Mouse (Mus musculus) induced T-regulatory cell, adult 2 months (primary cell): Measurements from ENCODE around the gene Mrpl35.
"Not testable (repeated sequence)": the region's sequence is repeated elsewhere in the genome, so short reads cannot be mapped to it uniquely, and the experiment has no call there.

Experiments used
- DNase-seq: peaks from one replicate; pipeline ENCODE4 v3.0.0-alpha.2; 2012; ENCODE audit warnings: low read depth

The Mrpl35 gene

GRCm38 (mm10) chr6:71826869-71827268, at the start of gene Mrpl35:
Gene Mrpl35, minus strand, starts transcription at chr6:71826969.
- no peak for DNase-seq

DNA sequence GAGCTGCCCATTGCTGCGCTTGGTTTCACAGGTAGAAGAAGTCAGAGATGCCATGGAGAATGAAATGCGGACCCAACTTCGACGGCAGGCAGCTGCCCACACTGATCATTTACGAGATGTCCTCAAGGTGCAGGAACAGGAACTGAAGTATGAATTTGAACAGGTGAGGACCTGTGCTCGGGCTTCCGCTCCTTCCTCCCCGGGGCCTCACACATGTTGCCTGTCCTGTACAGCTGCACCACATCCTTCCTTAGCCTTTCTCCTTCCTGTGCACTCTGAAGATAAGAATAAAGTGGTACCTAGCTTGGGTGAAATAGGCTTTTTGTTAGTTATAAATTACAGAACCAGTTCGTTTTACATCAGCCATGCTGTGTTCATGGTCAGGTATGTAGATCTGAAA, 44.6 kb upstream of the Mrpl35 start:
- peak; percentile 15 for DNase-seq

DNA sequence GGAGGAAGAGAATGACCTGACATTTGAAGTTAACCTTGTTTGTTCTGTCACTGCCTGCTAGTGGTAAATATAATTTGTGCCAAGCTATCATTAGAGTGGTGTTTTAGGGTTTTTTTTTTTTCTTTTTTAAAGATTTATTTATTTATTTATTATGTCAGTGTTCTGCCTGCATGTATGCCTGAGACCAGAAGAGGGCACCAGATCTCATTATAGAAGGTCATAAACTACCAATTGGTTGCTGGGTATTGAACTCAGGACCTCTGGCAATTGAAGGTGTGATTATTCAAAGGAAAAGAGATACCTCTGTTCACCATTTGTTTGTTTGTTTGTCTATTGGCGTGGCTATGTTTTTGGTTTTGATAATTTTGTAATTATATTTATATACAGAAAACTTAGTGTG, 42.0 kb upstream of the Mrpl35 start:
- peak; percentile 69 for DNase-seq

DNA sequence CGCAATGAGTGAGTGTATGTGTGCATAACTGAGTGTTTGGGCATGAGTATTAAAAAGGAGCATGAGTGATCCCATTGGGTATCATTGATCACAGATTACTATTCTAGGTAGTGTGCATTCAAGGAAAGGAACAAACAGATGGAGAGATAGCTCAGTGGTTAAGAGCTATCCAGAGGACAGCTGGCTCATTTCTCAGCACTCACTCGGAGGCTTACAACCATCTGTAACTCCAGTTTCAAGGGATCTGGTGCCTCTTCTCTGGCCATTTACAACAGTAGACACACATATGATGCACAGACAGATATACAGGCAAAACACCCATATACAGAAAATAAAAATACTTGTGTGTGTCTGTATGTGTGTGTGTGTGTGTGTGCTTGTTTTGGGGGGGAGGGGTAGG, 41.0 kb upstream of the Mrpl35 start:
- DNase-seq, result no peak

DNA sequence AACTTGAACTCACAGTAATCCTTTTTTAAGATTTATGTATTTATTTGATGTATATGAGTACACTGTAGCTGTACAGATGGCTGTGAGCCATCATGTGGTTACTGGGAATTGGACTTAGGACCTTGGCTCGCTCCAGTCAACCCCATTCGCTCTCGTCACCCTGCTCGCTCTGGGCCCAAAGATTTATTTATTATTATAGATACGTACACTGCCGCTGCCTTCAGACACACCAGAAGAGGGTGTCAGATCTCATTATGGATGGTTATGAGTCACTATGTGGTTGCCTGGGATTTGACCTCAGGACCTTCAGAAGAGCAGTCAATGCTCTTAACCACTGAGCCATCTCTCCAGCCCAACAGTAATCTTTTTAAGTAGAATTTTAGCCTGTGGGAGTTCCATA, 20.1 kb upstream of the Mrpl35 start:
- DNase-seq, result not testable (repeated sequence)

- DNase-seq, result no peak
Observed at GRCm38 (mm10) chr6:71840597-71841290, 14.0 kb upstream of the Mrpl35 start.

DNA sequence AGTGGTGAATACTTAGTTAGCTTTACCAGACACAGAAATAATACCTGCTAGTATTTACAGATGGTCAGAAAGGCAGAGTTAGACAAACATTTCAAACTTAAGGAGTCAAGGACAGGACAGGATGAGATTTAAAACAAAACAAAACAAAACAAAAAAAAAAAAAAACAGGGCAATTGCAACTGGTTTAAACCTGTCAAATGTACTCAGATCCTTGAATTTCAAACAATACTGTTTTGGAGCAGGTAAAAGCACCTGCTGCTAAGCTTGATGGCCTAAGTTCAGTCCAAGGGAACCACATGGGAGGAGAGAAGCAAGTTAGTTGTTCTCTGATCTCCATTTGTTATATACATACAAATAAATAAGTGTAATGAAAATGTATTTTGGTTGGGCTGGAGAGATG, 13.0 kb upstream of the Mrpl35 start:
- DNase-seq, result no peak

DNA sequence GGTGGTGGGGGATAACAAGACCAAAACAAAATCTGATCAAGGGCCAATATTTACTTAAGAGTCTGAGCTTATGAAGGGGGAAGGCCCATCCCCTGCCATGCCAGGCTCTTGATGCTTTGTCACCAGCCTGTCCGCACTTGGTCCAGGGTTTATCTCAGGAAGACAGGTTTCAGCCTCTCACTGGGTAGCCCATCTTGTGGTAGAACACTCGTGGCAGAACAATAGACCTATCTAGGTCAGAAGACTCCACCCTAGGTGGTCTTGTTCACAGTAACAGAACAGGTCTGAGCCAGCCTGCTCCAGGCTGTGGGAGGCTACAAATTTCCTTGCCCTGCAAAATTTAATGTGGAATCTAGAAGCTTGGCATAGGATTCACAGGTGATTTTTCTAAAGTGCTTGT, 10.0 kb upstream of the Mrpl35 start:
- no peak for DNase-seq

DNA sequence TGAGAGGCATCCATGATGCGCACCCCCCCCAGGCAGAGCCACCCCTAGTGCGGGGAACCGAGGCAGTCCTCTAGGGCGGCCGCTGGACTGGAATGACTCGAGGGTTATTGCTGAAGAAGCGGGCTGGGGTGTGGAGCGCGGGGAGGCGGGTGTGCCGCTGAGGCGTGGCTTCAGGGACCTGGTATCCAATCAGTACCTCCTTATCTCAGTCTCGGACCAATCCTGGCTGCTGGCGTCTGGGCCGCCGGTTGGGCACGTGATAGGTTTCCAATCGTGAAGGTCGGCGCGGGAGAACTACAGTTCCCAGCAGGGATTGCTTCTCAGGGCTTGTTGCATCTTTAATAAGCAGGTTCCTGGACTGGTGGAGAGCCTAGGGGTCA, 4.8 kb upstream of the Mrpl35 start:
- peak; percentile 96 for DNase-seq

DNA sequence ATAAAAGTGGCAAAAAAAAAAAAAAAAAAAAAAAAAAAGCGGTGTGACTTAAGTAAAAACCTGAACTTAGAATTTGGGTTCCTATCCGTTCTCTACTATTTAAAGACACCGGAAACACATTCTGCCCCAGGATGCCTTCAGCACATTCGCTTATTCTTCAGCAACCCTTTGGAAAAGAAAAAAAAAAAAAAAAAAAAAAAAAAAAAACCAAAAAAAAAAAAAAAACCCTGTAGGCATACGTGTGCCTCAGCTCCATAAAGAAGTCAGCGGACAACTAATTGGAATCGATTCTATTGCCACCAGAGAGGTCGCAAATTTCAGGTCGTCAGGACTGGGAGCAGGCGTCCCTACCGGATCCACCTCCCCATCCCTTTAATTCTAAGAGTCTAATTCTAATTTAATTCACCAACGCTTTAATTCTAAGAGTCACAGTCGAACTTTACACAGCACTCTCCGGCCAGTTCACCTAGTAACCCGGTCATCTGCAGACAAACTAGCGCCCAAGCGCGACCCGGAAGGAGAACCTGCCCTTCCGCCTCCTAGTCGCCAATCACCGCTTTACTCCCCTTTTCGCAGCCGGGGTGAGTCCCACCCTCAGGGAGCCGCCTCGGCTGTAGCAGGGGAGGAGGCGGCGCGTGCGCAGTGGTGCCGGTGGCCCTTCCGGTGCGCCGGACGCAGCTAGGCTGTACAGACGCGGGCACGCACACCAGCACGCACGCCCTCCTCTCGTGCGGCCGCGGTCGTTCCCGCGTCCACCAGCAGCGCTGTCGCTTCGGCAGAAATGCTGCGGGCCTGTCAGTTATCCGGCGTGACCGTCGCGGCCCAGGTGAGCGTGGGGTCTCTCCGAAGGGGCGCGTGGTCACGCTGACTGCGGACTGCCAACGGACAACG, 4.2 kb upstream of the Mrpl35 start, which contains the start of gene Immt:
Gene Immt (plus strand): TSS at position 642 of the 891 bp plus-strand sequence.
- peak; percentile 97 for DNase-seq

GRCm38 (mm10) chr6:71829768-71830167, 3.0 kb upstream of the Mrpl35 start:
- no peak for DNase-seq

GRCm38 (mm10) chr6:71823961-71824360, 2.8 kb downstream of the Mrpl35 start:
- DNase-seq, result no peak

DNA sequence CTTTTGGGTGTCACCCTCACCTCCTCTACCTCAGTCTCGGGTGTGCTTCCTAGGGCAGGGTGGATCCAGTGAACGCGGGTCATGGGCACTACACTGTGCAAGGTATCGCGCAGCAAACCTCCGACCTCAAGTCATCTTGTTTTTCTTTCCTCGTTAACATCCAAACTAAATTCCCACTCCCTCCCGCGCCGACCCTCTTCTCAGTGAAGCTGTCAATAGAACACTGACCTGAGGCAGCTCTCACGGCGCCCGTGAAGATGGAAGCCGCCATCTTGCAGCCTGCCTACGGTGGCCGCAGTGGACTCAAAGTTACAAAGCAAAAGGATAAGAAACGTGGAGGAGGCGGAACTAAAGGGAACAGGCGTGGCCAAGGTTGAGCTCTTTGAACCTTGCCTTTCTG, 3.3 kb downstream of the Mrpl35 start:
- peak; percentile 94 for DNase-seq

DNA sequence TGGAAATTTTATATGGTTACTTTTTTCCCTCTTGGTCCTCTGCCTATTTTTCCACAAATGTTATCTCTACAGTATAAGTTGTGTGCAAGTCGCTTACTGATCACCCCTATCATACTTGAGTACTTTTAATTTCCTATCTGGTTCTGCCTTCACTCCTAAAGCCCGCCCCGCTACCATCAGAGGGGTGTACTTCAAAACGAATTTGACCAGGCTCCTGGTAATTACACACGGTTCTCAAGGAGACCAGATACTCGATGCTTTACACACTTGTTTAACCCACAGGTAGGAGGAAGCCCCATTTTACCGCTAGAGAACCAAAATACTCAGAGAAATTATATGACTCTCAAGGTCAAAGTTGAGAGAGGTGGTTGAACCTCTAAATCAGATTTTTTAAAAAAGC, 3.7 kb downstream of the Mrpl35 start:
- DNase-seq, result no peak

- DNase-seq, result no peak
Observed at GRCm38 (mm10) chr6:71819764-71820292, 6.9 kb downstream of the Mrpl35 start.

GRCm38 (mm10) chr6:71812820-71813219, 13.9 kb downstream of the Mrpl35 start:
- DNase-seq, result no peak

DNA sequence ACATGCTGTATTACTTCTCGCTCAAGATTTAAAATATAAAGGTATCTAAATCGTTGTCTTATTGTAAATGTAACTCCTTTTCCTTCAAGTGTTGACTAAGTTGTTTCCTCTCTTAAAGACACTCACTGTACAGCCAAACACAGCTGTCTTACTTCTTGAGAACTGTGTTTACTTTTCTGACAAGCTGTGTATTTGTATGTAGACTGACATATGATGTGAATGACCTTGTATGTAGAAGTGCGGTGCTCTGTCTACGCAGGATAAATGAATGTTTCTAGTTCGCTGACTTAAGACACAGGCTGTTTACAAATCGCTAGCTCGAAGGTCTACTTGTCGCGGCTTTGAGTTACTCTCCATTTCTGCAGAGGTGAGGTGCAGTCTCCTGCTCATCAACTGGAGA, 16.9 kb downstream of the Mrpl35 start:
- no peak for DNase-seq

DNA sequence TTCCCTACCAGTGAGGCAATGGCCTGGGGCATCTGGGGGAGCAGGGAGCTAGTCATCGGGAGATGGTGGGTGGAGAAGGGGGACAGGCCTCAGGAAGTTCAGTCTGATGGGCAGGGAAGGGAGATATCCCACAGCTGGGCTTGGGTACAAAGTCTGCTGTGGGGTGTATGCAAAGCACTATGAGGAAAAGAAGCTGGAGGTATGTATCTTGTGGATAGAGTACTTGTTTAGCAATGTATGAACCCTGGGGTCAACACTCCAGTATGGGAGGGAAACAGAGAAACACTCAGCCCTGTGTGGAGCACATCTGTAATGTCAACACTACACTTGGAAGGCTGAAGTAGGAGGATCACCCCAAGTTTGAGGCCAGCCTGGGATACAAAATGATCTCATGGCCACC, 20.1 kb downstream of the Mrpl35 start:
- no peak for DNase-seq

DNA sequence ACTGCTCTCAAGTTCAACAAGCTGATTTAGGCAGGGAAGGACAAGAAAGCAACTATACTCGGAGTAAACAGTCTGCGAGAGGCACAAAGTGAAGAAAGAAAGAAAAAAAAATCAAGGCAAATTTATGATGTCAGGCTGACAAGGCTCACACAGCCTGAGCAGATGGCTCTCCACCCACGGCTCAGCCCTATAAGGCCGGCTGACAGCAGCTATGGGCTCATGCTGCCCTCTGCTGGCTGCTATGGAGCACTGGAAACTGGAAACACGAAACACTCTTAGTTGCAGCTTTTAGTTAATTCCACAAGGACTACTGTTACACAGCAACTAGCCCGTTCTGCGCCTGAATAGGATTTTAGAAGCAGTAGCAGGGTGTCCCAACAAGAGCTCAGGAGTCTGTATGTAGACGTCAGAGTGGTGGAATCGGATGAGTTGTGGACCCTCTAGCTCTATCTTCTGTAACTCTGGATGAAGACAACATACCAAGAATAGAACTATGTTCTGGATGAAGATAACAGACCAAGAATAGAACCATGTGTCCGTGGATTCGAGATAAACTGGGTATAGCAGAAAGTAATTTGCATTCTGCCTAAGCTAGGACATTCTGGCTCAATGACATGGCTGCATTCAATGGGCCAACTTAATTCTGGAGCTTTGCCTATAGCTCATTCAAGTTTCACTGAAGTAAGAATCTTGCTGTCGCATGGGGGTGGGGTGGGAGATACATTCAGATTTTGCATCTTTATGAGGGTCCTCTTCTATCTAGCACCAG, 22.5 kb downstream of the Mrpl35 start:
- peak; percentile 78 for DNase-seq

DNA sequence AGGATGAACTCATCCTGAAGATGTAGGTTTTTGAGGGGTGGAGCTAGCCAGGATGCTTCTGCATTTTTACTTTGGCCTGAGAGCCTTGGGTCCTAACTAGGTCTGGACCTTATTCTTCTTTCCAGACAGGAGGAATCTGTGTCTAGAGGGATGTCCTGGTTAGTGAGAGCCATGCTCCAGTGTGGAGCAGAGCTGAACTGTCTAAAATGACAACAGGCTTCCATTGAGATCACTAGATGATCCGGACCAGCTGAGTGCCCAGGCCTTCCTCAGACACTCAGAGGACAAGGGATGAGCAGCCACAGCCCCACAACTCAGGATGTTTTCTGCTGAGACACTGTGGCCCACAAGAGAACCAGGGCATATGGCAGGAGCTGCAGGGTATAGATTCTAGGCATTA, 23.2 kb downstream of the Mrpl35 start:
- no peak for DNase-seq

DNA sequence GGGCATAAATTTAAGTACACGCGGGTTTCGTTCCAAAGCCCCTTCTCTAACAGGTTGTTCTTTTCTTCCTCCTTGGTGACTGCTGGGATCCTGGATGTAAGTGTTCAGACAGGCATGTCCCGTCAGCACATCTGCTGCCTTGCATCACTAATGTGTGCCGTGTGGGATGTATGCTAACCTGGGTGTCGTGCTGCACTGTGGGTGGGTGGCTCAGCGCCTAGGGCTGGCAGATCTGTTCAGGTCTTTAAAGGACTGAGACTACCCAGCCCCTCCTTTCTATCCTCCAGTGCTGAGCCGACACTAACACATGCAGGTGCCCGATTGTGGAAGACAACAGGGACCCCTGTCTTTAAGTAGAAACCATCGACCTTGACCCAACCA, 25.1 kb downstream of the Mrpl35 start:
- no peak for DNase-seq

DNA sequence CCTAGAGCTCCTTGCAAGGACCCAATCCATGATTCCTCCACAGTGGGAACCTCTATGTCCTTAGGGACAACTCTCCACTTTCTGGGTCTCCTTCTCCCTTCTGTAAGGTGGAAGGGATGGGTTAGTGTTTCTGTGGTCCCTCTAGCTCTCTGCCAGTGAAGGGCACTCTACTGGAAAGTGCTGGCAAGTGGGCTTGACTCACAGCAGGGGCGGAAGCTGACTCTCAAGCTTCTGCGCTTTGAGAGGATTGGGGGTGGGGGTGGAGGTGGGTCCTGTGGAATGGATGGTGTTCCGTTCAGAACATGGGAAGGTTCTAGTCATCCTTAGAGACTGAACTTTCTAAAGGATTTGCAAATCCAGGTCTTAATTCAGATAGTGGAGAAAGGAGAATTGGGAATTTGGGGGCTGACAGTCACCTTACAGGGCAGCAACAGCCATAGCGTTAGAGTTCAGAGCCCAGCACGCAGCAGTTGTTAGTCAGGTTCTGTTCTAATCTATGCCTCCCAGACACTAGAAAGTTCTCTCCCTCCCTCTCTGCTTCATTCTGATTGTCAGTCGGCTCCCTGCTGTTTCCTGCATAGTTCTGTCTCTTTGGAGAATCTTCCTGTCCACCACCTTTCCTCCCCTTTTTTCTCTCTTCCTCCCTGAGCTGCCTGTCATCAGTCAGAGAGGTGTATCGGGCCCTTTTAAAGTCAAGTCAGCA, 25.6 kb downstream of the Mrpl35 start:
- no peak for DNase-seq
